Mouse (Mus musculus): Measurements from ENCODE around the gene Gm7168.
"Not testable (repeated sequence)": the region's sequence is repeated elsewhere in the genome, so short reads cannot be mapped to it uniquely, and the experiment has no call there.

Gm7168 gene

GRCm38 (mm10) chr17:13993425-13993824 is 45.3 kb downstream of the Gm7168 start:
- DNase-seq (ENCODE audit: low spot score): not testable (repeated sequence)
